8 mouse cellular contexts compared by ENCODE assay signal in genomic region chr19:12010281-12010771, GRCm38 (mm10). TPM values are rescaled to one million over a fixed set of nuclear protein-coding genes. Genes with fewer than 3 reads are reported as not detected.
DNase-seq lines count a peak whose midpoint lies in the region; ATAC-seq and TF ChIP-seq lines count a peak whose summit lies in the region.

No protein-coding gene starts in this region.

- 0 out of 2 replicates have a peak, but pooled peaks cover 7% of the 10 kb centered on the region for H3K4me1 ChIP-seq in hindbrain, postnatal 0 days (ENCODE audit: insufficient read depth, low read length)
- H3K4me1 ChIP-seq in liver, adult 2 months (ENCODE audit: control insufficient read depth, insufficient read depth, low read length): peaks cover 6% of the 10 kb centered on the region; the same call in 1 of the 2 replicates
- H3K4me1 ChIP-seq in midbrain, embryonic 16.5 days (ENCODE audit: control insufficient read depth, insufficient read depth, low read length): peaks cover 6% of the 10 kb centered on the region; the same call in 1 of the 2 replicates

- peak overlapping the region; percentile 61 for H3K4me3 ChIP-seq in hindbrain, postnatal 0 days (ENCODE audit: low read length)
- peak overlapping the region; percentile 60 for H3K4me3 ChIP-seq in liver, adult 2 months (ENCODE audit: insufficient read depth, low read depth, low read length)
- H3K4me3 ChIP-seq in midbrain, embryonic 16.5 days (ENCODE audit: low read depth, low read length): peak overlapping the region; percentile 58

- WGBS in hindbrain, postnatal 0 days: under 1% methylated on average over 24 of the region's 24 CpGs
- under 1% methylated on average over 24 of the region's 24 CpGs for WGBS in liver, adult 2 months
- WGBS in midbrain, embryonic 16.5 days: under 1% methylated on average over 24 of the region's 24 CpGs

- peak overlapping the region; percentile 72 for H3K9ac ChIP-seq in hindbrain, postnatal 0 days (replicated peaks; ENCODE audit: low read length)
- H3K9ac ChIP-seq in liver, adult 2 months (ENCODE audit: low read depth, low read length): peak overlapping the region; percentile 72
- peak overlapping the region; percentile 83 for H3K9ac ChIP-seq in midbrain, embryonic 16.5 days (ENCODE audit: low read depth, low read length)

- peak; percentile 80 for TF ChIP-seq POLR2A in liver, adult 2 months (IDR thresholded peaks at IDR 0.05; ENCODE audit: extremely low read depth, insufficient read depth, low read length)

- H3K36me3 ChIP-seq in hindbrain, postnatal 0 days (ENCODE audit: insufficient read depth, low read length): no peaks in the 10 kb centered on the region
- no peaks in the 10 kb centered on the region for H3K36me3 ChIP-seq in liver, adult 2 months (ENCODE audit: control insufficient read depth, insufficient read depth, low read length)
- H3K36me3 ChIP-seq in midbrain, embryonic 16.5 days (ENCODE audit: control insufficient read depth, insufficient read depth, low read length): no peaks in the 10 kb centered on the region

- peak overlapping the region; percentile 76 for H3K4me2 ChIP-seq in hindbrain, postnatal 0 days (ENCODE audit: low read depth, low read length)
- peak overlapping the region; percentile 77 for H3K4me2 ChIP-seq in midbrain, embryonic 16.5 days (ENCODE audit: low read length)

- ATAC-seq in hindbrain, postnatal 0 days: peak; percentile 43
- ATAC-seq in midbrain, embryonic 16.5 days: peak; percentile 44

- no peaks in the 10 kb centered on the region for H3K79me2 ChIP-seq in liver, adult 2 months (ENCODE audit: control insufficient read depth, insufficient read depth, low read length)

- no peaks in the 10 kb centered on the region for H3K27me3 ChIP-seq in hindbrain, postnatal 0 days (ENCODE audit: insufficient read depth, low read length)
- H3K27me3 ChIP-seq in liver, adult 2 months (ENCODE audit: control insufficient read depth, insufficient read depth, low read length): no peaks in the 10 kb centered on the region
- no peaks in the 10 kb centered on the region for H3K27me3 ChIP-seq in midbrain, embryonic 16.5 days (ENCODE audit: control insufficient read depth, insufficient read depth, low read depth, low read length)

- DNase-seq in thymus, adult 18-20 months: peak; percentile 40 to 44
- DNase-seq in thymus, postnatal 0 days (ENCODE audit: low spot score): no peak
- peak; percentile 53 to 55 for DNase-seq in cerebellum, postnatal 36 days
- DNase-seq in gastrocnemius, postnatal 10 days: peak; percentile 57
- peak; percentile 66 for DNase-seq in hindbrain, postnatal 0 days (ENCODE audit: low spot score)
- peak; percentile 88 for DNase-seq in liver, adult 2 months (ENCODE audit: extremely low read depth, low read depth, low spot score)
- DNase-seq in spleen, postnatal 36 days (ENCODE audit: low spot score in 2 of 2): peak; percentile 32 to 44

- no peak for TF ChIP-seq CTCF in hindbrain, postnatal 0 days (IDR thresholded peaks at IDR 0.05; ENCODE audit: low read depth)
- TF ChIP-seq CTCF in liver, adult 2 months (IDR thresholded peaks at IDR 0.05; ENCODE audit: low read depth, low read length): no peak

- no peaks in the 10 kb centered on the region for H3K9me3 ChIP-seq in hindbrain, postnatal 0 days (ENCODE audit: low read length)
- no peaks in the 10 kb centered on the region for H3K9me3 ChIP-seq in midbrain, embryonic 16.5 days (replicated peaks; ENCODE audit: control insufficient read depth, low read length, poor library complexity, severe bottlenecking)

- H3K27ac ChIP-seq in hindbrain, postnatal 0 days: peak overlapping the region; percentile 94
- H3K27ac ChIP-seq in liver, adult 2 months (replicated peaks; ENCODE audit: insufficient read depth, low read depth, low read length): peak overlapping the region; percentile 93
- peak overlapping the region; percentile 94 for H3K27ac ChIP-seq in midbrain, embryonic 16.5 days (ENCODE audit: low read length)

RNA-seq across cellular contexts. Expression of gene Olfr1423, which starts 30.8 kb away (rescaled TPM):
- not detected in 2 replicates for polyA plus RNA-seq in thymus, postnatal 0 days (2015; fragmentation: Nextera tagmentation; extraction: Ambion mirVana)
- total RNA-seq in gastrocnemius, postnatal 10 days (2021): not detected
- not detected in 2 replicates for total RNA-seq in hindbrain, postnatal 0 days (2014; rRNA removed)
- polyA plus RNA-seq in hindbrain, postnatal 0 days (2015; fragmentation: Nextera tagmentation; extraction: Ambion mirVana): not detected in 2 replicates
- total RNA-seq in liver, adult 2 months (2014; rRNA removed): not detected in 2 replicates
- not detected in 2 replicates for polyA plus RNA-seq in liver, adult 2 months (2012; rRNA removed)
- not detected in 2 replicates for polyA plus RNA-seq in midbrain, embryonic 16.5 days (2015; fragmentation: Nextera tagmentation; extraction: Ambion mirVana)

RNA-seq across cellular contexts. Expression of gene Osbp, which starts 44.6 kb away (rescaled TPM):
- 5.4 and 6.5 TPM in 2 replicates for polyA plus RNA-seq in thymus, postnatal 0 days (2015; fragmentation: Nextera tagmentation; extraction: Ambion mirVana)
- total RNA-seq in gastrocnemius, postnatal 10 days (2021): 10 to 100 TPM; 77.5 to 77.9 TPM
- 25.5 and 28.0 TPM in 2 replicates for total RNA-seq in hindbrain, postnatal 0 days (2014; rRNA removed)
- 2.5 and 2.6 TPM in 2 replicates for polyA plus RNA-seq in hindbrain, postnatal 0 days (2015; fragmentation: Nextera tagmentation; extraction: Ambion mirVana)
- total RNA-seq in liver, adult 2 months (2014; rRNA removed): 22.8 and 27.9 TPM in 2 replicates
- 13.4 and 14.1 TPM in 2 replicates for polyA plus RNA-seq in liver, adult 2 months (2012; rRNA removed)
- polyA plus RNA-seq in midbrain, embryonic 16.5 days (2015; fragmentation: Nextera tagmentation; extraction: Ambion mirVana): 3.3 and 3.6 TPM in 2 replicates

RNA-seq across cellular contexts. Expression of gene Olfr1424, which starts 52.2 kb away (rescaled TPM):
- not detected in 2 replicates for polyA plus RNA-seq in thymus, postnatal 0 days (2015; fragmentation: Nextera tagmentation; extraction: Ambion mirVana)
- total RNA-seq in gastrocnemius, postnatal 10 days (2021): not detected
- not detected in 2 replicates for total RNA-seq in hindbrain, postnatal 0 days (2014; rRNA removed)
- polyA plus RNA-seq in hindbrain, postnatal 0 days (2015; fragmentation: Nextera tagmentation; extraction: Ambion mirVana): not detected in 2 replicates
- total RNA-seq in liver, adult 2 months (2014; rRNA removed): not detected in 2 replicates
- polyA plus RNA-seq in liver, adult 2 months (2012; rRNA removed): not detected in 2 replicates
- polyA plus RNA-seq in midbrain, embryonic 16.5 days (2015; fragmentation: Nextera tagmentation; extraction: Ambion mirVana): not detected in 2 replicates
